Mouse (Mus musculus) liver, adult 2 months (tissue): ENCODE data around the gene Itgb1bp1. TPM values are rescaled to one million over a fixed set of nuclear protein-coding genes. Genes with fewer than 3 reads are reported as not detected.

Experiments
- DNase-seq: peaks from one replicate; pipeline ENCODE4 v3.0.0-alpha.2; 2011; ENCODE audit warnings: low read depth, low spot score; ENCODE audit errors: extremely low read depth
- H3K27ac ChIP-seq: fragments of 200-500 bp; replicated peaks from 2 replicates; pipeline ENCODE4 v1.5.1; 2012; ENCODE audit warnings: low read depth, mild to moderate bottlenecking, control low read depth, inconsistent platforms, low read length; ENCODE audit not compliant: insufficient read depth
- H3K27me3 ChIP-seq: fragments of 200-500 bp; 2 replicates; pipeline ENCODE4 v1.6.1; 2012; ENCODE audit warnings: mild to moderate bottlenecking, moderate library complexity, low read length, inconsistent platforms; ENCODE audit not compliant: control insufficient read depth, insufficient read depth
- H3K36me3 ChIP-seq: fragments of 200-500 bp; 2 replicates; pipeline ENCODE4 v1.6.1; 2012; ENCODE audit warnings: low read length, inconsistent platforms; ENCODE audit not compliant: control insufficient read depth, insufficient read depth
- H3K4me1 ChIP-seq: fragments of 200-500 bp; 2 replicates; pipeline ENCODE4 v1.6.1; 2011; ENCODE audit warnings: low read length; ENCODE audit not compliant: control insufficient read depth, insufficient read depth
- H3K4me3 ChIP-seq: fragments of 200-500 bp; 2 replicates; pipeline ENCODE4 v1.5.1; 2011; ENCODE audit warnings: low read depth, mild to moderate bottlenecking, control low read depth, low read length, moderate library complexity; ENCODE audit not compliant: insufficient read depth
- H3K79me2 ChIP-seq: fragments of 200-500 bp; 2 replicates; pipeline ENCODE4 v1.6.1; 2012; ENCODE audit warnings: inconsistent platforms, mild to moderate bottlenecking, low read length, moderate library complexity; ENCODE audit not compliant: control insufficient read depth, insufficient read depth
- H3K9ac ChIP-seq: fragments of 200-500 bp; 2 replicates; pipeline ENCODE4 v1.6.1; 2012; ENCODE audit warnings: low read depth, mild to moderate bottlenecking, control low read depth, inconsistent platforms, low read length
- CTCF ChIP-seq: fragments of 200-500 bp; IDR thresholded peaks from 2 replicates; pipeline ENCODE4 v1.5.1; 2011; ENCODE audit warnings: low read depth, low read length, control low read depth
- POLR2A ChIP-seq: fragments of 200-500 bp; IDR thresholded peaks from 2 replicates; pipeline ENCODE4 v1.6.1; 2011; ENCODE audit warnings: low read length, control low read depth; ENCODE audit not compliant: insufficient read depth; ENCODE audit errors: extremely low read depth
- WGBS: fragments of 180-500 bp; shearing (Covaris S2); methylation state at CpG from one replicate; pipeline ENCODE4 v1.1.7; 2018; 5-methylcytosine and 5-hydroxymethylcytosine counted together
- polyA plus RNA-seq: library from polyadenylated mRNA; depleted of rRNA; stranded (reverse); fragments of >200 nt; gene quantifications from 2 replicates; pipeline ENCODE4 v1.2.3, GENCODE M21; 2012
- total RNA-seq: library from RNA; depleted of rRNA; stranded (reverse); fragments of >200 nt; gene quantifications from 2 replicates; pipeline ENCODE4 v1.2.3, GENCODE M21; 2014

The Itgb1bp1 gene
- total and polyA plus RNA-seq, 2 experiments: 7.0 to 17.3 TPM

GRCm38 (mm10) chr12:21321170-21321569 lies 35.1 kb upstream of the Itgb1bp1 start:
- DNase-seq: peak; percentile 93

DNA sequence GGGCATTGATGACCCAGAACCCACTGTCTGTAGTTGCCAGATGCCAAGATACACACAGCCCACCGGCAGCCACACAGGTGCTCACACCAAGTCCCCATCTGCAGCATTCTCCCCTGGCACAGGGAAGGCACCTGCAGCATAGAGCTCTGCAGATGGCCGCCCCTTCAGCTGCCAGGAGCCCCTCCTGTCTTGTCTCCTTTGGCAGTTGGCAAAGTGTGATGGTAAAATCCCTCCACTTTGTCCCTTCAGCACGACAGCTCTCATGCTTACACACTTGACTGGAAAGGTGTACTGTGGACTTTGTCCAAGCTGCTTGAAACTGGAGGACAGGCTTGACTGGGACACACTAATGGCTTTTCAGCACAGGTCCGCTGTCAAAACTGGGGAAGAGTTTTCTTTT lies 34.2 kb upstream of the Itgb1bp1 start:
- peak overlapping the region; percentile 33; the same call in 1 of the 2 replicates for H3K9ac ChIP-seq
- H3K79me2 ChIP-seq: no peaks in the 10 kb centered on the region
- peaks cover 27% of the 10 kb centered on the region for H3K4me1 ChIP-seq
- peaks cover 18% of the 10 kb centered on the region; the same call in 1 of the 2 replicates for H3K36me3 ChIP-seq
- H3K27me3 ChIP-seq: no peaks in the 10 kb centered on the region
- H3K27ac ChIP-seq: peak overlapping the region; percentile 75
- no peak overlapping the region for H3K4me3 ChIP-seq
- 43% methylated on average over 4 of the region's 4 CpGs for WGBS
- TF ChIP-seq CTCF (no peak), POLR2A (no peak)
- peak; percentile 85 for DNase-seq

More at GRCm38 (mm10) chr12:21321170-21321569, 35.1 kb upstream of the Itgb1bp1 start:
- no peak overlapping the region for H3K9ac ChIP-seq
- H3K79me2 ChIP-seq: no peaks in the 10 kb centered on the region
- H3K27me3 ChIP-seq: no peaks in the 10 kb centered on the region
- peaks cover 20% of the 10 kb centered on the region for H3K36me3 ChIP-seq
- H3K4me3 ChIP-seq: no peak overlapping the region
- peaks cover 27% of the 10 kb centered on the region for H3K4me1 ChIP-seq
- 22% methylated on average over 9 of the region's 9 CpGs for WGBS
- TF ChIP-seq POLR2A (no peak), CTCF (no peak)
- peak overlapping the region; percentile 75 for H3K27ac ChIP-seq

- H3K36me3 ChIP-seq: peaks cover 15% of the 10 kb centered on the region
Measured at GRCm38 (mm10) chr12:21318143-21318895, 32.2 kb upstream of the Itgb1bp1 start.

GRCm38 (mm10) chr12:21316869-21317265 lies 30.8 kb upstream of the Itgb1bp1 start:
- no peaks in the 10 kb centered on the region for H3K27me3 ChIP-seq
- H3K4me1 ChIP-seq: peaks cover 23% of the 10 kb centered on the region
- no peaks in the 10 kb centered on the region for H3K79me2 ChIP-seq
- H3K36me3 ChIP-seq: peaks cover 13% of the 10 kb centered on the region
- DNase-seq: peak; percentile 90
- 3% methylated on average over 7 of the region's 7 CpGs for WGBS
- TF ChIP-seq POLR2A: no peak
- TF ChIP-seq CTCF: no peak
- H3K9ac ChIP-seq: peak overlapping the region; percentile 59
- peak overlapping the region; percentile 65 for H3K4me3 ChIP-seq
- peak overlapping the region; percentile 69 for H3K27ac ChIP-seq

More at GRCm38 (mm10) chr12:21318143-21318895, 32.2 kb upstream of the Itgb1bp1 start:
- 77% methylated on average over 12 of the region's 12 CpGs for WGBS
- no peak overlapping the region for H3K4me3 ChIP-seq
- H3K9ac ChIP-seq: no peak overlapping the region
- TF ChIP-seq POLR2A (no peak), CTCF (peak; percentile 80)
- DNase-seq: peak; percentile 54
- H3K27ac ChIP-seq: no peak overlapping the region
- no peaks in the 10 kb centered on the region for H3K27me3 ChIP-seq
- peaks cover 23% of the 10 kb centered on the region for H3K4me1 ChIP-seq
- H3K79me2 ChIP-seq: no peaks in the 10 kb centered on the region

DNA sequence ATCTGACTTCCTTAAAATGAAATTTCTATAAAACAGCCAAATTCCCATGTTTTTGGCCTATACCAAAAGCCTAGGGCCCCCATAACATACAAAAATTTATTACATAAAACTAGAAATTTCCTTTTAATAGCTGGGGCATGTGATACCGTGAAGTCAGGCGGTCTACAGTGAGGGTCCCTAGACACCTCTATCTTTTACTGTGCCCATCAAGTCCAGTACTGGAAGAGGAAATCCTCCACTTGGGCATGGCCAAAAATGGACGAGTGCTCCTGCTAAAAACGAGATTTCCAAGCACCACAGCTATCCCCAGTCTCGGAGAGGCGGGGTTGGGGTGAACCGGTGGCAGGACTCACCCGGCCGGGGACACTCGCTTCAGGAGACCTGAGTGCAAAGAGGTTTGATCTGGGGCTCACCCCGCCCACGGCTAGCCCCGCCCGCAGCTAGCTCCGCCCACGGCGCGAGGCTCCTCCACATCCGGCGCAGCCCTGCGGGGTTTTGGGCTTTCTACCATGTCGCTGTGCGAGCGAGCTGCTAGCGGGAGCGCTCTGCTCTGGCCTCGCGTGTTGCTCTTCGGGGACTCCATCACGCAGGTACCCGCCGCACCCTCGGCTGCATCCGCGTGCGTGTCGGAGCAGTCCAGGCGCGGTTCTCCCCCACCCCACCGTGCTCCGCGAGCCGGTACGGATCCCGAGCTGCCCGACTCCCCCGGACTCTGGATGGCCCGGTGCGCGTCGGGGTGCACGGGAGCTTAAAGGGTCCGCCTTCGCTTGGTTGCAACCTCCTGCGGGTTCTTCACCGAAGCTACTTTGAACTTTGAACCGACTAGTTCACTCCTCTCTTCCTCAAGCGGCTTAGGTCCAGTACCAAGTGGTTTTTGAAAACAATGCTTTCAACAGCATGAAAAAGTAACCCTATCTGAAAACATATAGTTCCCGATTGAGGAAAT lies 30.1 kb upstream of the Itgb1bp1 start, which contains the start of gene Iah1:
TSS of gene Iah1 (plus strand) at position 467 of the 946 bp plus-strand sequence.
- no peak for TF ChIP-seq CTCF
- TF ChIP-seq POLR2A: peak; percentile 89
- peaks cover 15% of the 10 kb centered on the region for H3K36me3 ChIP-seq
- 2% methylated on average over 59 of the region's 59 CpGs for WGBS
- peak; percentile 79 for DNase-seq
- H3K4me3 ChIP-seq: peak within 1 kb of the TSS; percentile 65
- H3K27me3 ChIP-seq: no peaks in the 10 kb centered on the region
- H3K4me1 ChIP-seq: peaks cover 20% of the 10 kb centered on the region
- peak within 1 kb of the TSS; percentile 69 for H3K27ac ChIP-seq
- peak within 1 kb of the TSS; percentile 81 for H3K9ac ChIP-seq
- H3K79me2 ChIP-seq: no peaks in the 10 kb centered on the region
